Mouse (Mus musculus): ENCODE measurements at regions not wholly inside any gene's neighbourhood (a gene's known extent, or its start where the extent isn't known, plus 50 kb on each side); places are given as distances from the start of the nearest gene placed in this dataset.

- no peak for ATAC-seq (ENCODE audit: extremely low read depth, insufficient number of reproducible peaks, low FRiP score, low TSS enrichment)
- Histone ChIP-seq H3K9me3 (no peaks in the 10 kb centered on the region), H3K9ac (no peak overlapping the region), H3K4me1 (peaks cover 16% of the 10 kb centered on the region), H3K4me2 (no peak overlapping the region), H3K4me3 (no peak overlapping the region), H3K36me3 (no peaks in the 10 kb centered on the region), H3K27me3 (replicated peaks) (no peaks in the 10 kb centered on the region), H3K27ac (replicated peaks) (no peak overlapping the region)
- 77% methylated on average over 3 of the region's 3 CpGs for WGBS
These were observed 544.6 kb downstream of the Tns1 start for GRCm38 (mm10) chr1:73579680-73580079.

- 79% methylated on average over 1 of the region's 1 CpGs for WGBS
- ATAC-seq (ENCODE audit: extremely low read depth, insufficient number of reproducible peaks, low FRiP score, low TSS enrichment): no peak
- Histone ChIP-seq H3K4me1 (peaks cover 16% of the 10 kb centered on the region), H3K9ac (no peak overlapping the region), H3K4me2 (no peak overlapping the region), H3K36me3 (no peaks in the 10 kb centered on the region), H3K27me3 (replicated peaks) (no peaks in the 10 kb centered on the region), H3K27ac (replicated peaks) (no peak overlapping the region), H3K9me3 (no peaks in the 10 kb centered on the region), H3K4me3 (no peak overlapping the region)
These were observed 547.2 kb downstream of the Tns1 start for GRCm38 (mm10) chr1:73577019-73577418.

- Histone ChIP-seq H3K9me3 (no peaks in the 10 kb centered on the region), H3K4me1 (peaks cover 16% of the 10 kb centered on the region), H3K27ac (replicated peaks) (no peak overlapping the region), H3K4me3 (no peak overlapping the region), H3K36me3 (no peaks in the 10 kb centered on the region), H3K9ac (no peak overlapping the region), H3K4me2 (no peak overlapping the region), H3K27me3 (replicated peaks) (no peaks in the 10 kb centered on the region)
- no peak for ATAC-seq (ENCODE audit: extremely low read depth, insufficient number of reproducible peaks, low FRiP score, low TSS enrichment)
- WGBS: 73% methylated on average over 1 of the region's 1 CpGs
These were observed 548.6 kb downstream of the Tns1 start for GRCm38 (mm10) chr1:73575694-73576093.

- Histone ChIP-seq H3K4me2 (no peak overlapping the region), H3K27ac (replicated peaks) (no peak overlapping the region), H3K4me3 (no peak overlapping the region), H3K4me1 (0 out of 2 replicates have a peak, but pooled peaks cover 4% of the 10 kb centered on the region), H3K9me3 (no peaks in the 10 kb centered on the region), H3K27me3 (replicated peaks) (no peaks in the 10 kb centered on the region), H3K9ac (no peak overlapping the region), H3K36me3 (no peaks in the 10 kb centered on the region)
- 82% methylated on average over 3 of the region's 3 CpGs for WGBS
- no peak for ATAC-seq (ENCODE audit: extremely low read depth, insufficient number of reproducible peaks, low FRiP score, low TSS enrichment)
These were observed 553.3 kb downstream of the Tns1 start for GRCm38 (mm10) chr1:73570944-73571343.

GRCm38 (mm10) chr1:73566770-73567169 is 551.1 kb upstream of the Tnp1 start:
- no peak overlapping the region for H3K4me2 ChIP-seq
- no peak overlapping the region for H3K9ac ChIP-seq
- no peaks in the 10 kb centered on the region for H3K4me1 ChIP-seq
- no peak for ATAC-seq (ENCODE audit: extremely low read depth, insufficient number of reproducible peaks, low FRiP score, low TSS enrichment)
- 65% methylated on average over 3 of the region's 3 CpGs for WGBS
- no peaks in the 10 kb centered on the region for H3K27me3 ChIP-seq (replicated peaks)
- no peaks in the 10 kb centered on the region for H3K9me3 ChIP-seq
- H3K4me3 ChIP-seq: no peak overlapping the region
- H3K27ac ChIP-seq (replicated peaks): no peak overlapping the region
- H3K36me3 ChIP-seq: no peaks in the 10 kb centered on the region

GRCm38 (mm10) chr1:73560594-73560993 is 544.9 kb upstream of the Tnp1 start:
- Histone ChIP-seq H3K4me2 (no peak overlapping the region), H3K27ac (replicated peaks) (no peak overlapping the region), H3K4me1 (no peaks in the 10 kb centered on the region), H3K9me3 (no peaks in the 10 kb centered on the region), H3K4me3 (no peak overlapping the region), H3K27me3 (replicated peaks) (no peaks in the 10 kb centered on the region), H3K9ac (no peak overlapping the region), H3K36me3 (no peaks in the 10 kb centered on the region)
- WGBS: 79% methylated on average over 1 of the region's 1 CpGs
- no peak for ATAC-seq (ENCODE audit: extremely low read depth, insufficient number of reproducible peaks, low FRiP score, low TSS enrichment)

- 83% methylated on average over 3 of the region's 3 CpGs for WGBS
- ATAC-seq (ENCODE audit: extremely low read depth, insufficient number of reproducible peaks, low FRiP score, low TSS enrichment): no peak
- no peak overlapping the region for H3K4me3 ChIP-seq
- no peak overlapping the region for H3K4me2 ChIP-seq
- H3K27ac ChIP-seq (replicated peaks): no peak overlapping the region
- no peak overlapping the region for H3K9ac ChIP-seq
- no peaks in the 10 kb centered on the region for H3K27me3 ChIP-seq (replicated peaks)
- H3K36me3 ChIP-seq: no peaks in the 10 kb centered on the region
- 0 out of 2 replicates have a peak, but pooled peaks cover 4% of the 10 kb centered on the region for H3K4me1 ChIP-seq
- no peaks in the 10 kb centered on the region for H3K9me3 ChIP-seq
These were observed 532.2 kb upstream of the Tnp1 start for GRCm38 (mm10) chr1:73547877-73548276.

GRCm38 (mm10) chr1:73545401-73545800 is 529.7 kb upstream of the Tnp1 start:
- H3K27ac ChIP-seq (replicated peaks): no peak overlapping the region
- WGBS: 62% methylated on average over 6 of the region's 6 CpGs
- ATAC-seq (ENCODE audit: extremely low read depth, insufficient number of reproducible peaks, low FRiP score, low TSS enrichment): no peak

GRCm38 (mm10) chr1:73541371-73541770 is 525.7 kb upstream of the Tnp1 start:
- Histone ChIP-seq H3K27me3 (replicated peaks) (no peaks in the 10 kb centered on the region), H3K9me3 (no peaks in the 10 kb centered on the region), H3K27ac (replicated peaks) (no peak overlapping the region), H3K36me3 (no peaks in the 10 kb centered on the region), H3K4me3 (no peak overlapping the region), H3K9ac (no peak overlapping the region), H3K4me2 (no peak overlapping the region), H3K4me1 (peaks cover 13% of the 10 kb centered on the region)
- 49% methylated on average over 5 of the region's 5 CpGs for WGBS
- ATAC-seq (ENCODE audit: extremely low read depth, insufficient number of reproducible peaks, low FRiP score, low TSS enrichment): no peak

More at GRCm38 (mm10) chr1:73545401-73545800, 529.7 kb upstream of the Tnp1 start:
- H3K9ac ChIP-seq: no peak overlapping the region
- H3K9me3 ChIP-seq: no peaks in the 10 kb centered on the region
- no peaks in the 10 kb centered on the region for H3K36me3 ChIP-seq
- no peak overlapping the region for H3K4me2 ChIP-seq
- no peak overlapping the region for H3K4me3 ChIP-seq
- no peaks in the 10 kb centered on the region for H3K27me3 ChIP-seq (replicated peaks)
- 0 out of 2 replicates have a peak, but pooled peaks cover 4% of the 10 kb centered on the region for H3K4me1 ChIP-seq

GRCm38 (mm10) chr1:73538420-73538871 is 522.7 kb upstream of the Tnp1 start:
- Histone ChIP-seq H3K4me1 (peaks cover 13% of the 10 kb centered on the region), H3K36me3 (no peaks in the 10 kb centered on the region), H3K27me3 (replicated peaks) (no peaks in the 10 kb centered on the region), H3K4me2 (no peak overlapping the region), H3K9ac (no peak overlapping the region), H3K27ac (replicated peaks) (0 out of 2 replicates have a peak overlapping the region, but pooled peaks have one; percentile 39), H3K4me3 (no peak overlapping the region), H3K9me3 (no peaks in the 10 kb centered on the region)
- WGBS: 56% methylated on average over 2 of the region's 2 CpGs
- ATAC-seq (ENCODE audit: extremely low read depth, insufficient number of reproducible peaks, low FRiP score, low TSS enrichment): 0 out of 2 replicates have a peak, but pooled peaks have one; percentile 37

- Histone ChIP-seq H3K36me3 (no peaks in the 10 kb centered on the region), H3K4me3 (no peak overlapping the region), H3K27ac (replicated peaks) (no peak overlapping the region), H3K4me2 (no peak overlapping the region), H3K9me3 (no peaks in the 10 kb centered on the region), H3K4me1 (peaks cover 13% of the 10 kb centered on the region), H3K27me3 (replicated peaks) (no peaks in the 10 kb centered on the region), H3K9ac (no peak overlapping the region)
- ATAC-seq (ENCODE audit: extremely low read depth, insufficient number of reproducible peaks, low FRiP score, low TSS enrichment): no peak
- WGBS: 82% methylated on average over 4 of the region's 4 CpGs
These were observed 520.1 kb upstream of the Tnp1 start for GRCm38 (mm10) chr1:73535726-73536265.

- no peak overlapping the region for H3K4me2 ChIP-seq
- H3K4me1 ChIP-seq: peaks cover 7% of the 10 kb centered on the region
- 76% methylated on average over 3 of the region's 3 CpGs for WGBS
These were observed 517.8 kb upstream of the Tnp1 start for GRCm38 (mm10) chr1:73533526-73533925.

More at GRCm38 (mm10) chr1:73533526-73533925, 517.8 kb upstream of the Tnp1 start:
- Histone ChIP-seq H3K9me3 (no peaks in the 10 kb centered on the region), H3K4me3 (no peak overlapping the region), H3K36me3 (no peaks in the 10 kb centered on the region), H3K9ac (no peak overlapping the region), H3K27me3 (replicated peaks) (no peaks in the 10 kb centered on the region), H3K27ac (replicated peaks) (no peak overlapping the region)
- no peak for ATAC-seq (ENCODE audit: extremely low read depth, insufficient number of reproducible peaks, low FRiP score, low TSS enrichment)

Data from heart, embryonic 13.5 days (tissue).